Mouse (Mus musculus): Measurements from ENCODE around the gene Fam222a. TPM values are rescaled to one million over a fixed set of nuclear protein-coding genes. Genes with fewer than 3 reads are reported as not detected.

Fam222a gene
- polyA plus RNA-seq, 1 experiment from 2014 or later, result 2.7 TPM

DNA sequence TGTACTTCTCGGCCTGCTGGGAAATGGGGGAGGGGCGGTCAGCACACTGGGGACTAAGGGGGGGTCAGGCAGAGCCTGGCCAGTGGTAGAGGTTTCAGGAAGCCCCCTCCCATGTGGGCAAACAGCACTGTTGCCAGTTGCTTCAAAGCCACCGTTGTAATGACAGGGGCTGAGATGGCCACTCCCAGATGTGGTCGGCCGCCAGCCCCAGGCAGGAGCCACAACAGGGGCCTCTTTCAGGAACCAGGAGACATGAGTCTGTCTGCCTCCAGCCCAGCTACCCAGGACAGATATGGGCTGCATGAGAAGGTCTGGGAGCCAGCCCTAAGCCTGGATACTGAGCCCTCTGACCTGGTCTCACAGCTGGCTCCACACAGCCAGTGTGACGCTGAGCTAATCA, 77.1 kb downstream of the Fam222a start:
- WGBS, result 21% methylated on average over 6 of the region's 6 CpGs
- Histone ChIP-seq H3K9ac (replicated peaks; ENCODE audit: low read length) (0 out of 2 replicates have a peak overlapping the region, but pooled peaks have one; percentile 6), H3K4me2 (ENCODE audit: low read depth, low read length) (no peak overlapping the region), H3K27ac (replicated peaks; ENCODE audit: low read depth, low read length) (no peak overlapping the region), H3K4me3 (ENCODE audit: low read depth, low read length) (no peak overlapping the region), H3K36me3 (replicated peaks; ENCODE audit: control insufficient read depth, insufficient read depth, low read depth, low read length) (no peaks in the 10 kb centered on the region), H3K4me1 (ENCODE audit: control insufficient read depth, insufficient read depth, low read length) (no peaks in the 10 kb centered on the region), H3K27me3 (ENCODE audit: control insufficient read depth, insufficient read depth, low read length) (no peaks in the 10 kb centered on the region), H3K9me3 (replicated peaks; ENCODE audit: control insufficient read depth, low read length) (no peaks in the 10 kb centered on the region)
- DNase-seq (ENCODE audit: low spot score) (no peak), ATAC-seq (replicated peaks; ENCODE audit: insufficient number of reproducible peaks, low FRiP score, low TSS enrichment, low read depth) (no peak)

DNA sequence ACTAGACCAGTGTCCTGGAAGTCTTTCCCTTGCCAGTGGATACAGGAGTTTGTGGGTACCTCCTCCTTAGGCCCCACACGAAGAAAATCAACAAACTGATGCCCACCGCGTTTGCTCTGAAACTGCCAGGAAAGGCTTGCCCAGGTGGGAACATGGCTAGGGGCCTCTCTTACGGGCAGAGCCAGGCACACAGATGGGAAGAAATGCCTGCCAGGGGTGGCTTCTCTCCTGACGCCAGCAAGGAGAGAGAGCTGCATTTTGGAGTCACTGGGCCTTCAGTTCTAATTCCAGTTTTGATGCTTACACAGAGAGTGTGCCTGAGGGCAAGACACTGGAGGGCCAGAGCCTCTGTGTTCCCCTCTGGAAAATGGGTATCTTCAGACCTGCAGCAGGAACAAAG, 78.1 kb downstream of the Fam222a start:
- DNase-seq (ENCODE audit: low spot score) (no peak), ATAC-seq (replicated peaks; ENCODE audit: insufficient number of reproducible peaks, low FRiP score, low TSS enrichment, low read depth) (no peak)
- Histone ChIP-seq H3K9me3 (replicated peaks; ENCODE audit: control insufficient read depth, low read length) (no peaks in the 10 kb centered on the region), H3K4me2 (ENCODE audit: low read depth, low read length) (no peak overlapping the region), H3K27me3 (ENCODE audit: control insufficient read depth, insufficient read depth, low read length) (no peaks in the 10 kb centered on the region), H3K27ac (replicated peaks; ENCODE audit: low read depth, low read length) (no peak overlapping the region), H3K4me1 (ENCODE audit: control insufficient read depth, insufficient read depth, low read length) (no peaks in the 10 kb centered on the region; the same call in 1 of the 2 replicates), H3K4me3 (ENCODE audit: low read depth, low read length) (no peak overlapping the region), H3K36me3 (replicated peaks; ENCODE audit: control insufficient read depth, insufficient read depth, low read depth, low read length) (no peaks in the 10 kb centered on the region), H3K9ac (replicated peaks; ENCODE audit: low read length) (no peak overlapping the region)
- WGBS, result 78% methylated on average over 5 of the region's 5 CpGs

DNA sequence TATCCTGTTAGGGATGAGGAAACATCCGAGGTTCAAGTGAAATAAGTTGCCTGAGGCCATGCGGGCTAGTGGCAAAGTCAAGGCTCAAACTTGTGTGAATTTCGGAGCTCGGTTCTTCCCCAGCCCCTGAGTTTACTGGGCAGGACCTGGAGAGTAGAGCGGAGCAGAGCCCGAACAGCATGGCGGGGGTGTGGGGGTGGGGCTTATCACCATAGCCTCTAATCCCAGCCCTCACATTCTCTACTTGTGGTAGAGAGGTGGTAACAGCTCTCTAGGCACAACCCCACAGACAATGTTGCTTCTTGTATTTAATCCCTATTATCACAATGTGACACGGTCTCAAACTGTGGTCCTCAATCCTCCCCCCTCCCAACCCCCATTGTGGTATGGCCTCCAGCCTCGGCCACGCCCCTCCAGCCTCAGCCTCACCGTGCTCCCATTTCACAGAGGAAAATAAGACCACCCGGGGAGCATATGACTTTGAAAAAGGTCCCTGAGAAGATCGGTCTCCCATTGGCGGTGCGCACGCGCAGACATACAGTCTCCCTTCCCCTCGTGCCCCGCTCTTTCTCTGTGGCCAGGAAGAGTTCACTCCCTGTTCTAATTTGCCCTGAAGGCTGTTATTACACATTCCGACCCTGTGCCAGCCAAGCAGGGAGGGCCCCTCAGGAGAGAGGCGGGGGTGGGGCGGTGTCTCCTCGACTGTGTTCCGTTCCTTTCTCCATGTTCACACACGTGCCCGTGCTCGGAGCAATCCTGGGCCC, 79.6 kb downstream of the Fam222a start:
- no peak overlapping the region for H3K27ac ChIP-seq (replicated peaks; ENCODE audit: low read depth, low read length)
- H3K36me3 ChIP-seq (replicated peaks; ENCODE audit: control insufficient read depth, insufficient read depth, low read depth, low read length), result no peaks in the 10 kb centered on the region
- H3K4me2 ChIP-seq (ENCODE audit: low read depth, low read length), result peak overlapping the region; percentile 52
- H3K9ac ChIP-seq (replicated peaks; ENCODE audit: low read length), result peak overlapping the region; percentile 50
- ATAC-seq (replicated peaks; ENCODE audit: insufficient number of reproducible peaks, low FRiP score, low TSS enrichment, low read depth) (peak; percentile 64), DNase-seq (ENCODE audit: low spot score) (peak; percentile 80)
- under 1% methylated on average over 27 of the region's 27 CpGs for WGBS
- H3K9me3 ChIP-seq (replicated peaks; ENCODE audit: control insufficient read depth, low read length), result no peaks in the 10 kb centered on the region
- no peaks in the 10 kb centered on the region for H3K27me3 ChIP-seq (ENCODE audit: control insufficient read depth, insufficient read depth, low read length)
- H3K4me1 ChIP-seq (ENCODE audit: control insufficient read depth, insufficient read depth, low read length), result no peaks in the 10 kb centered on the region; the same call in 1 of the 2 replicates
- H3K4me3 ChIP-seq (ENCODE audit: low read depth, low read length), result peak overlapping the region; percentile 21

DNA sequence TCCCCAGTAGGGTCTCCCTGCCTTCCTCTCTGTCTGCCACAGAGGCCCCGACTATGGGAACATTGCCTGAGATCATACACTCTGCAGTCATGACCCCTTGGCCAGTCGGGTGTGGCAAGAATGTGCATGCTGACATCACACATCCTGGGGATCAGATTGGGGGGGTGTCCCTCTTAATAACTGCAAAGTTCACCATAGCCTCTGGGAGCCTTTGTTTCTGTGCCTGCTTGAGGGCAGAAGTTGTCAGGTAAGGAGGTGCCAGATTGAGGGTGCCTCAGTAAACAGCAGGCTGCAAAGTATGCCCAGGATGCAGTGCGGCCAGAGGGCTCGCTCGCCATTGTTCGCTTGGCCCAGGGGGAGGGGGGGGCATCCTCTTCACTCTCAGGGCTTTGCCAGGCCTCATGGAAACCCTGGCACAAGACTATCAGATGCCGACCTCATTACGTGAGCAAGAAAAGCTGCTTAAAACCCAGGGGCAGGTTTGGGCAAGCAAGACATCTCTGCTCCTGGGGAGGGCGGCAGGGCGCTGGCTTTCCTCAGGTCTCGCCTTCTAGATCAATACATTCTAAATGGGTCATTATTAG, 81.0 kb downstream of the Fam222a start:
- no peaks in the 10 kb centered on the region; the same call in 1 of the 2 replicates for H3K4me1 ChIP-seq (ENCODE audit: control insufficient read depth, insufficient read depth, low read length)
- WGBS, result 69% methylated on average over 11 of the region's 11 CpGs
- H3K27me3 ChIP-seq (ENCODE audit: control insufficient read depth, insufficient read depth, low read length), result no peaks in the 10 kb centered on the region

DNA sequence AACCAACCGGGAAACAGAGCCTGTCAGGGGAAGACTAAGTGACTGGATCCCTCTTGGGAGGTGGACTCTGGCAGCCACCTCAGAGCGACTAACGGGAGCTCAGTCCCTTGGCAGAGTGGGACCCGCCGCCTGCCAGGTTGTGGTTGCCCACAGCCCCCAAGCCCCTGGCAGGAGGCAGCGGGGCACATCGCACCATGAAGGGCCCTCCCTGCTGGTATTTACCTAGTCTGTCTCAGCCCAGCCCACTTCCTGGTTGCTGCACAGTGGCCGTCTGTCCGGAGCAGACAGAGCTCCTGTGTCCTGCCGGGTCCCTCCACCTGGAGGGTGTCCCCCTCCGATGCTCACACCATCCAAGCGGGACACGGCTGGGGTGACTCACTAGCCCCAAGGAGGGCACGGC, 83.2 kb downstream of the Fam222a start:
- Histone ChIP-seq H3K27me3 (ENCODE audit: control insufficient read depth, insufficient read depth, low read length) (no peaks in the 10 kb centered on the region), H3K4me3 (ENCODE audit: low read depth, low read length) (no peak overlapping the region), H3K27ac (replicated peaks; ENCODE audit: low read depth, low read length) (no peak overlapping the region), H3K9me3 (replicated peaks; ENCODE audit: control insufficient read depth, low read length) (no peaks in the 10 kb centered on the region), H3K9ac (replicated peaks; ENCODE audit: low read length) (no peak overlapping the region), H3K4me2 (ENCODE audit: low read depth, low read length) (no peak overlapping the region), H3K36me3 (replicated peaks; ENCODE audit: control insufficient read depth, insufficient read depth, low read depth, low read length) (no peaks in the 10 kb centered on the region), H3K4me1 (ENCODE audit: control insufficient read depth, insufficient read depth, low read length) (no peaks in the 10 kb centered on the region; the same call in 1 of the 2 replicates)
- WGBS, result 23% methylated on average over 14 of the region's 14 CpGs
- DNase-seq (ENCODE audit: low spot score) (no peak), ATAC-seq (replicated peaks; ENCODE audit: insufficient number of reproducible peaks, low FRiP score, low TSS enrichment, low read depth) (no peak)

More for the DNA sequence above, 81.0 kb downstream of the Fam222a start:
- Histone ChIP-seq H3K9me3 (replicated peaks; ENCODE audit: control insufficient read depth, low read length) (no peaks in the 10 kb centered on the region), H3K27ac (replicated peaks; ENCODE audit: low read depth, low read length) (no peak overlapping the region), H3K4me2 (ENCODE audit: low read depth, low read length) (no peak overlapping the region), H3K36me3 (replicated peaks; ENCODE audit: control insufficient read depth, insufficient read depth, low read depth, low read length) (no peaks in the 10 kb centered on the region), H3K9ac (replicated peaks; ENCODE audit: low read length) (no peak overlapping the region), H3K4me3 (ENCODE audit: low read depth, low read length) (no peak overlapping the region)
- DNase-seq (ENCODE audit: low spot score), result no peak
- no peak for ATAC-seq (replicated peaks; ENCODE audit: insufficient number of reproducible peaks, low FRiP score, low TSS enrichment, low read depth)

DNA sequence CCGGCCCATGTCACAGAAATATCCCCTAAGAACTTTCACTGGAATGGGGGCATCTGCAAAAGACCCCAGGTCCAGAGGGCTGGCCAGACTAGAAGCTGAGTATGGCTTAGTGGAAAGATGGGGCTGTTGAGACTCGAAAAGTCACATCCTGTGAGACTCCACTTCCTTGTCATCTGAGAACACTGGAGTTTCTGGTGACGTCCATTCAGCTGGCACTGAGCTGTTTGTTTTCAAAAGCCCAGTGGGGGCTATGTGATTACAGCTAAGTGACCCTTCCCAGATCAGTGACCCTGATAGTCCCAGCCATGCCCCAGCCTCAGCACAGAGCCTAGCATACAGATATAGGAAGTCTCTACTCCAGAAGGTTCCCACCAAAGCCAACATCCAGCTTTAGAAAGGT, 83.6 kb downstream of the Fam222a start:
- WGBS, result 14% methylated on average over 3 of the region's 3 CpGs
- Histone ChIP-seq H3K4me2 (ENCODE audit: low read depth, low read length) (no peak overlapping the region), H3K36me3 (replicated peaks; ENCODE audit: control insufficient read depth, insufficient read depth, low read depth, low read length) (no peaks in the 10 kb centered on the region), H3K4me1 (ENCODE audit: control insufficient read depth, insufficient read depth, low read length) (no peaks in the 10 kb centered on the region; the same call in 1 of the 2 replicates), H3K27me3 (ENCODE audit: control insufficient read depth, insufficient read depth, low read length) (peaks cover 1% of the 10 kb centered on the region), H3K9ac (replicated peaks; ENCODE audit: low read length) (no peak overlapping the region), H3K27ac (replicated peaks; ENCODE audit: low read depth, low read length) (no peak overlapping the region), H3K4me3 (ENCODE audit: low read depth, low read length) (no peak overlapping the region), H3K9me3 (replicated peaks; ENCODE audit: control insufficient read depth, low read length) (no peaks in the 10 kb centered on the region)
- ATAC-seq (replicated peaks; ENCODE audit: insufficient number of reproducible peaks, low FRiP score, low TSS enrichment, low read depth), result no peak
- peak; percentile 32 for DNase-seq (ENCODE audit: low spot score)

DNA sequence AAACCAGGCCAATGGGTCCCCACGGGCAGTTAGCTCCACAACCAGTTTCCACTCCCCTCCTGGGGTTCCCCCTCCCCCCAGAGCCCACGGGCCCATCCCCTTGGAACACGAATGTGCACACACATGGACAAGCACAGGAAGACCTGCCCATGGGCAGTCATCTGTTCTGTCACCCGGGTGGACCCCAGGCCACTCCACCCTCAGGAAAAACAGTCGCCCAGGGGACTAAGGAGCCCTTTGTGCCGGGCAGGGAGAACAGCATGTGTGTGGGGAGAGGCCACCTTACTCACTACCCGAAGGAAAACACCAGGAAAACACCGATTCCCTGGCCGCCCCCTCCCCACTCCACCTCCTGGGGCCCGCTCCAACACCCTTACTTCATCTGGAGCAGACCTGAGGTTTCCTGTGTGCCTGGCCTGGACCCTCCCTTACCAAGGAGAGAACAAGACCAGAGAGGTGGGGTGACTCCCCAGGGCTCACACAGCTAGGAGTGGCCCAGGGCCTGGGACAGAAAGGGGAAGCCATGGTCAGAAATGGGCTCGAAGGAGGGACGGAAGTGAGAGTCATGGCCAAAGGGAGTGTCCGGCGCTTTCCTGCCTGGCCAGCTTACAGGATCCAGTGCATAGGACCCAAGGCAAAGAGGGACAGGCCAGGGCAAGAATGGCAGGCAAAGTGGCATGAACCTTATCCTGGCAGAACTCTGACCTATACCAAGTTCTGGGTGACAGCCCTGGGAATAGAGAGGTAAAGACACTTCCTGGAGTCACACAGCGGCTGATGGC, 86.0 kb downstream of the Fam222a start:
- H3K4me3 ChIP-seq (ENCODE audit: low read depth, low read length), result no peak overlapping the region
- H3K9ac ChIP-seq (replicated peaks; ENCODE audit: low read length), result no peak overlapping the region
- 77% methylated on average over 12 of the region's 15 CpGs for WGBS
- ATAC-seq (replicated peaks; ENCODE audit: insufficient number of reproducible peaks, low FRiP score, low TSS enrichment, low read depth) (no peak), DNase-seq (ENCODE audit: low spot score) (no peak)
- peaks cover 3% of the 10 kb centered on the region; the same call in 1 of the 2 replicates for H3K4me1 ChIP-seq (ENCODE audit: control insufficient read depth, insufficient read depth, low read length)
- H3K4me2 ChIP-seq (ENCODE audit: low read depth, low read length), result no peak overlapping the region
- no peaks in the 10 kb centered on the region for H3K9me3 ChIP-seq (replicated peaks; ENCODE audit: control insufficient read depth, low read length)
- H3K27ac ChIP-seq (replicated peaks; ENCODE audit: low read depth, low read length), result no peak overlapping the region
- H3K36me3 ChIP-seq (replicated peaks; ENCODE audit: control insufficient read depth, insufficient read depth, low read depth, low read length), result no peaks in the 10 kb centered on the region
- H3K27me3 ChIP-seq (ENCODE audit: control insufficient read depth, insufficient read depth, low read length), result peaks cover 24% of the 10 kb centered on the region
